Mouse (Mus musculus) cerebellum, adult 9-11 months (tissue): ENCODE data around the gene Foxp1.

ENCODE experiments used
- DNase-seq: peaks from one replicate; pipeline ENCODE4 v3.0.0; 2022

Gene Foxp1

GRCm38 (mm10) chr6:98876401-98876800 is 646.1 kb downstream of the Foxp1 start:
- no peak for DNase-seq
